25 mouse cellular contexts compared by ENCODE assay signal in genomic region chr8:46024392-46024791, GRCm38 (mm10). TPM values are rescaled to one million over a fixed set of nuclear protein-coding genes. Genes with fewer than 3 reads are reported as not detected.
A peak's percentile ranks its signal among the peaks of the same experiment; 100 is the strongest.
DNase-seq lines count a peak whose midpoint lies in the region; ATAC-seq and TF ChIP-seq lines count a peak whose summit lies in the region.
"Had no signal": no experiment of that assay in that cellular context is flagged by ENCODE, and none has a peak within 500 bp of the region (broad histone marks: within the 10 kb centered on the region; RNA-seq: fewer than 3 reads in every experiment).

No protein-coding gene starts in this region.

- DNase-seq in heart, postnatal 10 days, result peak; percentile 43 to 46
- peak; percentile 19 for DNase-seq in urinary bladder, postnatal 14 days (ENCODE audit: low spot score)
- no peak for DNase-seq in urinary bladder, adult 18-20 months (ENCODE audit: low spot score in 2 of 2)
- peak; percentile 76 for DNase-seq in lung, postnatal 36 days
- no peak for DNase-seq in midbrain, embryonic 11.5 days (ENCODE audit: low spot score, missing footprints)
- DNase-seq in left cerebral cortex, adult 2 months (ENCODE audit: extremely low spot score in 1 of 2, low spot score in 2 of 2), result no peak
- DNase-seq in adrenal gland, adult 8-10 months, result no peak
- DNase-seq: cerebellum, adult 11 months; cerebellum, adult 9-11 months; gastrocnemius, adult 2 months; kidney, adult 2 months; left cerebral cortex, postnatal 4 days; right cerebral cortex, postnatal 14 days; thymus, postnatal 25 days had no signal

- H3K27me3 ChIP-seq in heart, embryonic 11.5 days (ENCODE audit: control insufficient read depth, insufficient read depth, low read length), result no peaks in the 10 kb centered on the region
- no peaks in the 10 kb centered on the region for H3K27me3 ChIP-seq in midbrain, embryonic 11.5 days (ENCODE audit: control insufficient read depth, insufficient read depth, low read length)
- H3K27me3 ChIP-seq: CH12.LX; embryonic facial prominence, embryonic 15.5 days; limb, embryonic 15.5 days; midbrain, embryonic 13.5 days; Patski had no signal

- H3K27ac ChIP-seq in heart, embryonic 11.5 days (ENCODE audit: low read depth, low read length), result no peak overlapping the region
- H3K27ac ChIP-seq in midbrain, embryonic 11.5 days (ENCODE audit: low read depth, low read length), result no peak overlapping the region
- H3K27ac ChIP-seq in left cerebral cortex, adult 2 months, result no peak overlapping the region
- H3K27ac ChIP-seq: embryonic facial prominence, embryonic 15.5 days; gastrocnemius, adult 2 months; limb, embryonic 15.5 days; liver, embryonic 14.5 days; midbrain, embryonic 13.5 days had no signal

- H3K4me1 ChIP-seq in heart, embryonic 11.5 days (ENCODE audit: control insufficient read depth, insufficient read depth, low read length), result 0 out of 2 replicates have a peak, but pooled peaks cover 6% of the 10 kb centered on the region
- H3K4me1 ChIP-seq in midbrain, embryonic 11.5 days (ENCODE audit: control insufficient read depth, insufficient read depth, low read length), result no peaks in the 10 kb centered on the region
- H3K4me1 ChIP-seq: embryonic facial prominence, embryonic 15.5 days; limb, embryonic 15.5 days; midbrain, embryonic 13.5 days had no signal

- H3K36me3 ChIP-seq in heart, embryonic 11.5 days (ENCODE audit: control insufficient read depth, insufficient read depth, low read length), result no peaks in the 10 kb centered on the region
- no peaks in the 10 kb centered on the region for H3K36me3 ChIP-seq in midbrain, embryonic 11.5 days (ENCODE audit: control insufficient read depth, insufficient read depth, low read length)
- H3K36me3 ChIP-seq: embryonic facial prominence, embryonic 15.5 days; limb, embryonic 15.5 days had no signal

- no peak overlapping the region for H3K4me2 ChIP-seq in heart, embryonic 11.5 days
- H3K4me2 ChIP-seq in midbrain, embryonic 11.5 days, result no peak overlapping the region
- H3K4me2 ChIP-seq: embryonic facial prominence, embryonic 15.5 days; limb, embryonic 15.5 days; midbrain, embryonic 13.5 days had no signal

- ATAC-seq in heart, embryonic 11.5 days (replicated peaks; ENCODE audit: insufficient number of reproducible peaks, low FRiP score, low TSS enrichment), result no peak
- ATAC-seq in midbrain, embryonic 11.5 days (ENCODE audit: low FRiP score), result no peak
- ATAC-seq: forebrain, embryonic 14.5 days; midbrain, embryonic 13.5 days; Patski had no signal

- no peaks in the 10 kb centered on the region for H3K9me3 ChIP-seq in heart, embryonic 11.5 days (replicated peaks; ENCODE audit: control insufficient read depth, low read length)
- H3K9me3 ChIP-seq in midbrain, embryonic 11.5 days (ENCODE audit: control insufficient read depth, low read length), result no peaks in the 10 kb centered on the region
- H3K9me3 ChIP-seq: embryonic facial prominence, embryonic 15.5 days; G1E; limb, embryonic 15.5 days; midbrain, embryonic 13.5 days had no signal

- H3K4me3 ChIP-seq in heart, embryonic 11.5 days (ENCODE audit: low read depth, low read length), result no peak overlapping the region
- H3K4me3 ChIP-seq in midbrain, embryonic 11.5 days (ENCODE audit: low read depth, low read length), result no peak overlapping the region
- H3K4me3 ChIP-seq in left cerebral cortex, adult 2 months, result no peak overlapping the region
- H3K4me3 ChIP-seq: embryonic facial prominence, embryonic 15.5 days; gastrocnemius, adult 2 months; limb, embryonic 15.5 days; midbrain, embryonic 13.5 days had no signal

- TF ChIP-seq CTCF in left cerebral cortex, adult 2 months (IDR thresholded peaks at IDR 0.05), result no peak

- intact Hi-C loops in heart, postnatal 10 days (cut with DNase I), result no loop called here
- intact Hi-C loops in left cerebral cortex, adult 2 months (cut with DNase I), result no loop called here

- H3K9ac ChIP-seq in heart, embryonic 11.5 days (ENCODE audit: low read depth, low read length), result no peak overlapping the region
- H3K9ac ChIP-seq in midbrain, embryonic 11.5 days (ENCODE audit: low read length), result no peak overlapping the region
- H3K9ac ChIP-seq: embryonic facial prominence, embryonic 15.5 days; limb, embryonic 15.5 days; liver, embryonic 14.5 days; midbrain, embryonic 13.5 days had no signal

- WGBS in heart, embryonic 11.5 days (ENCODE audit: insufficient replicate concordance), result 42% methylated on average over 4 of the region's 4 CpGs
- WGBS in midbrain, embryonic 11.5 days, result 70% methylated on average over 4 of the region's 4 CpGs

RNA-seq across cellular contexts. Expression of gene Ankrd37, which starts 18.9 kb away (rescaled TPM):
- total RNA-seq in heart, postnatal 10 days (2021), result 1 to 10 TPM; 8.8 to 9.8 TPM
- polyA plus RNA-seq in heart, embryonic 11.5 days (2014; fragmentation: Nextera tagmentation; extraction: Ambion mirVana), result 11.0 and 13.9 TPM in 2 replicates
- polyA plus RNA-seq in midbrain, embryonic 11.5 days (2014; fragmentation: Nextera tagmentation; extraction: Ambion mirVana), result 14.0 and 18.5 TPM in 2 replicates
- total RNA-seq in left cerebral cortex, adult 2 months (2021), result 1 to 10 TPM; 7.1 to 8.2 TPM
- 1 to 10 TPM in 2 of 4 experiments, under 1 TPM in 1, not detected in 1; 0.89 to 2.2 (median 1.1) TPM for total RNA-seq in adrenal gland, adult 8-10 months (2022)

RNA-seq across cellular contexts. Expression of gene Lrp2bp, which starts 25.3 kb away (rescaled TPM):
- total RNA-seq in heart, postnatal 10 days (2021), result 1 to 10 TPM in 1 of 2 experiments, under 1 TPM in 1; 0.86 to 1.2 TPM
- 0.89 and 1.2 TPM in 2 replicates for polyA plus RNA-seq in heart, embryonic 11.5 days (2014; fragmentation: Nextera tagmentation; extraction: Ambion mirVana)
- 0.11 and 0.44 TPM in 2 replicates for polyA plus RNA-seq in midbrain, embryonic 11.5 days (2014; fragmentation: Nextera tagmentation; extraction: Ambion mirVana)
- total RNA-seq in left cerebral cortex, adult 2 months (2021), result under 1 TPM; 0.11 to 0.58 TPM
- under 1 TPM; 0.16 to 0.34 (median 0.27) TPM for total RNA-seq in adrenal gland, adult 8-10 months (2022)
- total RNA-seq: adrenal gland, adult 18-20 months; CH12.LX; megakaryocyte progenitor cell, adult 5-6 weeks had no signal
- polyA plus RNA-seq: G1E had no signal

RNA-seq across cellular contexts. Expression of gene Ufsp2, which starts 49.1 kb away (rescaled TPM):
- total RNA-seq in heart, postnatal 10 days (2021), result 10 to 100 TPM; 29.9 to 40.9 TPM
- 62.0 and 62.7 TPM in 2 replicates for polyA plus RNA-seq in heart, embryonic 11.5 days (2014; fragmentation: Nextera tagmentation; extraction: Ambion mirVana)
- 52.6 and 55.0 TPM in 2 replicates for polyA plus RNA-seq in midbrain, embryonic 11.5 days (2014; fragmentation: Nextera tagmentation; extraction: Ambion mirVana)
- total RNA-seq in left cerebral cortex, adult 2 months (2021), result 10 to 100 TPM; 50.9 to 54.2 TPM
- 10 to 100 TPM; 58.7 to 68.6 (median 63.6) TPM for total RNA-seq in adrenal gland, adult 8-10 months (2022)

RNA-seq across cellular contexts. Expression of gene 1700029J07Rik, which starts 49.3 kb away (rescaled TPM):
- under 1 TPM; 0.53 to 0.97 TPM for total RNA-seq in heart, postnatal 10 days (2021)
- polyA plus RNA-seq in heart, embryonic 11.5 days (2014; fragmentation: Nextera tagmentation; extraction: Ambion mirVana), result 2.1 and 2.4 TPM in 2 replicates
- polyA plus RNA-seq in midbrain, embryonic 11.5 days (2014; fragmentation: Nextera tagmentation; extraction: Ambion mirVana), result 2.8 and 3.4 TPM in 2 replicates
- 1 to 10 TPM; 1.7 to 2.9 TPM for total RNA-seq in left cerebral cortex, adult 2 months (2021)
- total RNA-seq in adrenal gland, adult 8-10 months (2022), result 1 to 10 TPM; 2.0 to 4.5 (median 3.5) TPM

Comparison
In these comparisons a context has a peak if more than half of its experiments do, and no peak if none do; other contexts are left out.
1. DNase-seq: peak in heart, postnatal 10 days (2 of 2), urinary bladder, postnatal 14 days (single experiment) and lung, postnatal 36 days (single experiment); none in urinary bladder, adult 18-20 months (0 of 2), midbrain, embryonic 11.5 days (single experiment), left cerebral cortex, adult 2 months (0 of 2) and adrenal gland, adult 8-10 months (single experiment).